Mouse (Mus musculus) cerebellum, adult 2 months (tissue): ENCODE measurements at regions not wholly inside any gene's neighbourhood (a gene's known extent, or its start where the extent isn't known, plus 50 kb on each side); places are given as distances from the start of the nearest gene placed in this dataset.

Experiments
- DNase-seq, 2 experiments: peaks; one replicate each; pipeline ENCODE4 v3.0.0; 2021
- H3K27ac ChIP-seq: fragments of 200-500 bp; 2 replicates; pipeline ENCODE4 v1.5.1; 2012; ENCODE audit warnings: low read length, control low read depth, inconsistent platforms; ENCODE audit not compliant: insufficient read depth
- H3K27me3 ChIP-seq: fragments of 200-500 bp; 2 replicates; pipeline ENCODE4 v1.6.1; 2012; ENCODE audit warnings: inconsistent platforms, mild to moderate bottlenecking, low read length, moderate library complexity; ENCODE audit not compliant: control insufficient read depth, insufficient read depth
- H3K4me1 ChIP-seq: fragments of 200-500 bp; 2 replicates; pipeline ENCODE4 v1.6.1; 2011; ENCODE audit warnings: low read length; ENCODE audit not compliant: control insufficient read depth, insufficient read depth
- H3K4me3 ChIP-seq: fragments of 200-500 bp; replicated peaks from 2 replicates; pipeline ENCODE3; 2011; ENCODE audit warnings: mild to moderate bottlenecking, low read depth, low read length, control low read depth; ENCODE audit not compliant: insufficient read depth
- CTCF ChIP-seq: fragments of 200-500 bp; IDR thresholded peaks from 2 replicates; pipeline ENCODE4 v1.5.1; 2011; ENCODE audit warnings: low read depth, mild to moderate bottlenecking, control low read depth, low read length, moderate library complexity, borderline replicate concordance; ENCODE audit not compliant: insufficient read depth
- POLR2A ChIP-seq: fragments of 200-500 bp; IDR thresholded peaks from 2 replicates; pipeline ENCODE4 v1.6.1; 2011; ENCODE audit warnings: low read length, control low read depth, borderline replicate concordance; ENCODE audit not compliant: insufficient read depth
- whole genome bisulfite sequencing: fragments of 180-500 bp; shearing (Covaris S2); methylation state at CpG from one replicate; pipeline ENCODE4 v1.1.7; 2018; 5-methylcytosine and 5-hydroxymethylcytosine counted together

DNA sequence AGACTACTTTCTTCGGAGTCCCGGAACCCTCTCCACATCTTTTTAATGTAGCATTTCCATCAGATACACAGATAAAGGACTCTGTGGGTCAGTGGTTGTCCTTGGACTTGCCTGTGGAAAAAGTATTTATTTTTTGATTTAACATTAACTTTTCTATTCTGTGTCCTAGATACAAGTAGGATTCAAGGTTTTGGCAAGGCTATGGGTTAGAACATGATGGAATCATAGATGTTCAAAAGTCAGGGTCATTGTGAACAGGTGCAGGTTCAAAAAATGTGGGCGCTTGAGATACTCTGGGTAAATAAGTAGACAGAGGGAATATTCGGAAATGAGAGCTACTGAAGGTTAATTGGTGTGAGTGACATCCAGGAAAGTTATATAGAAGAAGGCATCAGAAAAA is 347.7 kb downstream of the Cypt12 start:
- no peaks in the 10 kb centered on the region for H3K4me1 ChIP-seq
- no peak overlapping the region for H3K4me3 ChIP-seq
- H3K27ac ChIP-seq: no peak overlapping the region
- no peaks in the 10 kb centered on the region for H3K27me3 ChIP-seq
- 96% methylated on average over 4 of the region's 4 CpGs for WGBS
- DNase-seq: no peak
- no peak for TF ChIP-seq CTCF
- no peak for TF ChIP-seq POLR2A

DNA sequence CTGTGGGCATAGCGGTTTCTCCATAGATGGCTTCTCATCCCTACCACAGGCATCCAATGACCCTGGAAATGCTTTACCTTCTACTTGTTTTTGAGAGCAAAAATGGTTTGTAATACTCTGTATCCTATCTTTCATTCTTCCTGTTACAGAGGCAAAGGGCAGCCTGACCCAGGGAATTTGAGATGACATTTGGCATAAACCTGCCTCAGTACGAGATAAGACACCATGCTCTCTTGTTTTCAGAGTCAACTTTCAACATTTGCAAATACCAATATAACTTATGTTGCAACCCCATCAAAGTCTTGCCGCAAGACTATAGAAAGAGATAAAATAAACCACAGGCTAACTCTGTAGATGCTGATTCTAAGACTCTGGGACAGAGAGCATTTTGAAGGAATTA is 350.5 kb downstream of the Cypt12 start:
- 96% methylated on average over 3 of the region's 3 CpGs for WGBS
- H3K27ac ChIP-seq: no peak overlapping the region
- H3K4me3 ChIP-seq: no peak overlapping the region
- no peaks in the 10 kb centered on the region for H3K27me3 ChIP-seq
- no peak for DNase-seq
- no peak for TF ChIP-seq POLR2A
- no peak for TF ChIP-seq CTCF
- H3K4me1 ChIP-seq: no peaks in the 10 kb centered on the region

GRCm38 (mm10) chr3:18299502-18299901 is 351.3 kb downstream of the Cypt12 start:
- no peak for DNase-seq
- 24% methylated on average over 2 of the region's 2 CpGs for WGBS

DNA sequence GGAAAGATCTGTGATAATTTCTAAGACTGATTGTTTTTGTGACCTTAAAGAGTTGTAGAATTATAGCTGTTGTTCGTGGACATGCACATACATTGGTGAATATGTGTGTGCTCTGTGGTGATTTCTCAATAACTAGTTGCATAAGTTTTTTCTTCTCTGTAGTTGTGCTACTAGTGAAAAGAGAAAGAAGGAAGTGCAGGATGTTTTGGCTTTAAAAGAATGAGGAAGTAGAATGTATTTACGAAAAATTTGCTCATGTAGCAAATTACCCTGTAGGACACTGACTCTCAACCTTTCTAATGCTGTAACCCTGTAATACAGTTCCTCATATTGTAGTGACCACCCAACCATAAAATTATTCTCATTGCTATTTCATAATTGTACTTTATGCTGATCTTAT is 371.2 kb downstream of the Cypt12 start:
- no peak for TF ChIP-seq POLR2A
- no peak for TF ChIP-seq CTCF
- 93% methylated on average over 2 of the region's 2 CpGs for WGBS
- no peaks in the 10 kb centered on the region for H3K27me3 ChIP-seq
- H3K4me1 ChIP-seq: no peaks in the 10 kb centered on the region
- no peak overlapping the region for H3K27ac ChIP-seq
- H3K4me3 ChIP-seq: no peak overlapping the region
- DNase-seq: no peak

More at GRCm38 (mm10) chr3:18299502-18299901, 351.3 kb downstream of the Cypt12 start:
- Histone ChIP-seq H3K4me3 (no peak overlapping the region), H3K27ac (no peak overlapping the region), H3K27me3 (no peaks in the 10 kb centered on the region), H3K4me1 (no peaks in the 10 kb centered on the region)
- TF ChIP-seq POLR2A (no peak), CTCF (no peak)

DNA sequence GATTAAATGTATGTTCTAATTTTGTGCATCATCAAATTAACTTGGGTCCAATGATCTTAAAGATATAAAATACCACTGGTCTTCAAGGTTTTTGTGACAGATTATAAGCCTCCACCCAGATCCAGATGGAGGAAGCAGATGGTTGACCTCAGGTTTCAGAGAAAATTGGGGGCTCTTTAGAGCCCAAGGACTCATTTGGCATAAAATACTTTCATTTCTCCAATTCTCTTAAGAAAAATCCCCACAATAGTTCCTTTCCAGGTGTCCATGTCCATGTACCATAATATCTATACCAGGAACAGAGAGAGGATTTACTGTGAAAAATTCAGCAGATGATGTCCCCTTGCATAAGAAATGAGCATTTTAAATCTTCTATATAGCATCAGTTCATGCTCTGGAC is 385.0 kb downstream of the Cypt12 start:
- no peaks in the 10 kb centered on the region for H3K4me1 ChIP-seq
- no peak overlapping the region for H3K27ac ChIP-seq
- no peak overlapping the region for H3K4me3 ChIP-seq
- no peak for DNase-seq
- TF ChIP-seq CTCF (no peak), POLR2A (no peak)
- no peaks in the 10 kb centered on the region for H3K27me3 ChIP-seq

- DNase-seq: no peak
- no peak overlapping the region for H3K27ac ChIP-seq
- no peaks in the 10 kb centered on the region for H3K27me3 ChIP-seq
- WGBS: 90% methylated on average over 1 of the region's 1 CpGs
- H3K4me3 ChIP-seq: no peak overlapping the region
- TF ChIP-seq POLR2A (no peak), CTCF (no peak)
- H3K4me1 ChIP-seq: no peaks in the 10 kb centered on the region
Measured at GRCm38 (mm10) chr3:18339189-18339588, 391.0 kb downstream of the Cypt12 start.

GRCm38 (mm10) chr3:18341757-18342156 is 393.5 kb downstream of the Cypt12 start:
- TF ChIP-seq CTCF (no peak), POLR2A (no peak)
- DNase-seq: no peak
- no peaks in the 10 kb centered on the region for H3K27me3 ChIP-seq
- H3K4me1 ChIP-seq: no peaks in the 10 kb centered on the region
- H3K4me3 ChIP-seq: no peak overlapping the region
- WGBS: 38% methylated on average over 8 of the region's 8 CpGs
- H3K27ac ChIP-seq: no peak overlapping the region

DNA sequence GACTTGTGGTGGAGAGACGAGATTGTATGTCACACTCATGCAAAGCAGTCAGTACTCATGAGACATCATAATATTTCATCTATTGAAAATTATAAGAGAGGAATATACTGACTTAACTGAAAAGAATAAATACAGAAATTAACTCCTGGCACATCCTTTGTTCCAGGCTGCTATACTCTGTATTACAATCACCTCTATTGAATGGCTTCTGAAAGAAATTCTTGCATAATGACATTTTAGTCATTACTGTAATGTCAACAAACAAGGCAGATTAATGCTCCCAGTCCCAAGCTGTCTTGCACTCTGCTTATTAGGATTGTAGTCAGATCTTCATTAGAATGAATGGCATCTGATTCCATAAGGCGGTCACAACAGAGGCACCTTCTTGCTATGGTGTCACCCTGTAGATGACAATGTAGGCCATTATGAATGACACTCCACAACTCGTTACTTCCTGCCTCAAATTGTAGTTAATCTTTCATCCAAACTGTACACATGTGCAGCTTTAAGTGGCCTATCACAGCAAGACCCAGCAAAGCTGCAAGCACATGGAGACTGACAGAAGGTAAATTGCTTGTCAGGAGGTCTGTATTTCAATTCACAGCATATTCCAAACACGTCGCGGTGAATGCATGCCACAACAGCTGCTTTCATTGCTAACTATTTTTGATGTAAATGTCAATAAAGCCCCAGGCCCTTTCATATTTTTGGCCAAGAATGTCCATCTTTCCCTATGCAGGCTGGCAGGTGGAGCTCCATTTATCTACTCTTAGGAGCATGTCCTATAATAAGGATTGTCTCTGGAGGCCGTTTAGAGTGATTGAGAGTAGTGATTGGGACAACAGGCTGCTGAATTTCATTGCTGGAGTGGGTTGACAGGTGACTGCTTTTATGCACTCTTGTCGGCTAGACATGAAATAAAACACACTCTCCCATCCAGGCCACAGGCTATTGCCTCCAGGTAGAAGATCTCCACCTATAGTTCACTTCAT is 430.1 kb downstream of the Cypt12 start:
- WGBS: 77% methylated on average over 8 of the region's 8 CpGs
- no peak for TF ChIP-seq POLR2A
- TF ChIP-seq CTCF: no peak
- H3K27me3 ChIP-seq: no peaks in the 10 kb centered on the region
- DNase-seq: no peak
- no peak overlapping the region for H3K4me3 ChIP-seq
- H3K27ac ChIP-seq: no peak overlapping the region
- no peaks in the 10 kb centered on the region for H3K4me1 ChIP-seq
